Mouse (Mus musculus): ENCODE measurements around the gene Sgip1.

The Sgip1 gene

GRCm38 (mm10) chr4:102840956-102841729 lies 100.0 kb downstream of the Sgip1 start:
- no peak for DNase-seq (ENCODE audit: low read depth)

- no peak for DNase-seq (ENCODE audit: low read depth)
Observed at GRCm38 (mm10) chr4:102850498-102850897, 109.4 kb downstream of the Sgip1 start.

- DNase-seq (ENCODE audit: low read depth) = no peak
Observed at GRCm38 (mm10) chr4:102851161-102851560, 110.1 kb downstream of the Sgip1 start.

- no peak for DNase-seq (ENCODE audit: low read depth)
Observed at GRCm38 (mm10) chr4:102852290-102852689, 111.2 kb downstream of the Sgip1 start.

- DNase-seq (ENCODE audit: low read depth) = no peak
Observed at GRCm38 (mm10) chr4:102852808-102853207, 111.7 kb downstream of the Sgip1 start.

- DNase-seq (ENCODE audit: low read depth) = no peak
Observed at GRCm38 (mm10) chr4:102853330-102854022, 112.4 kb downstream of the Sgip1 start.

- no peak for DNase-seq (ENCODE audit: low read depth)
Observed at GRCm38 (mm10) chr4:102854928-102855892, 114.1 kb downstream of the Sgip1 start.

- DNase-seq (ENCODE audit: low read depth) = no peak
Observed at GRCm38 (mm10) chr4:102856086-102856485, 115.0 kb downstream of the Sgip1 start.

GRCm38 (mm10) chr4:102859259-102860194 lies 118.4 kb downstream of the Sgip1 start:
- DNase-seq (ENCODE audit: low read depth) = peak; percentile 16

GRCm38 (mm10) chr4:102862751-102863710 lies 121.9 kb downstream of the Sgip1 start:
- no peak for DNase-seq (ENCODE audit: low read depth)

- no peak for DNase-seq (ENCODE audit: low read depth)
Observed at GRCm38 (mm10) chr4:102866531-102866930, 125.4 kb downstream of the Sgip1 start.

GRCm38 (mm10) chr4:102871274-102871673 lies 130.2 kb downstream of the Sgip1 start:
- DNase-seq (ENCODE audit: low read depth) = no peak

GRCm38 (mm10) chr4:102883142-102883541 lies 142.0 kb downstream of the Sgip1 start:
- DNase-seq (ENCODE audit: low read depth) = no peak

GRCm38 (mm10) chr4:102884228-102884627 lies 143.1 kb downstream of the Sgip1 start:
- no peak for DNase-seq (ENCODE audit: low read depth)

- DNase-seq (ENCODE audit: low read depth) = no peak
Observed at GRCm38 (mm10) chr4:102886459-102886858, 145.4 kb downstream of the Sgip1 start.

GRCm38 (mm10) chr4:102886902-102887301 lies 145.8 kb downstream of the Sgip1 start:
- DNase-seq (ENCODE audit: low read depth) = no peak

- no peak for DNase-seq (ENCODE audit: low read depth)
Observed at GRCm38 (mm10) chr4:102887770-102888689, 146.9 kb downstream of the Sgip1 start.

- no peak for DNase-seq (ENCODE audit: low read depth)
Observed at GRCm38 (mm10) chr4:102895866-102896265, 154.8 kb downstream of the Sgip1 start.

- DNase-seq (ENCODE audit: low read depth) = no peak
Observed at GRCm38 (mm10) chr4:102898987-102899386, 157.9 kb downstream of the Sgip1 start.
